Mouse (Mus musculus) colon, adult 2 months (tissue): Measurements from ENCODE around the gene Trim6. TPM values are rescaled to one million over a fixed set of nuclear protein-coding genes. Genes with fewer than 3 reads are reported as not detected.

Experiments used
- polyA plus RNA-seq: library from polyadenylated mRNA; depleted of rRNA; stranded (reverse); fragments of >200 nt; gene quantifications from 2 replicates; pipeline ENCODE4 v1.2.3, GENCODE M21; 2012; rRNA removed

Trim6 gene
- polyA plus RNA-seq, result 4.6 and 4.8 TPM in 2 replicates

GRCm38 (mm10) chr7:104218701-104219569 is at the start of gene Trim6:
TSS of gene Trim6 (plus strand) at chr7:104218793.

DNA sequence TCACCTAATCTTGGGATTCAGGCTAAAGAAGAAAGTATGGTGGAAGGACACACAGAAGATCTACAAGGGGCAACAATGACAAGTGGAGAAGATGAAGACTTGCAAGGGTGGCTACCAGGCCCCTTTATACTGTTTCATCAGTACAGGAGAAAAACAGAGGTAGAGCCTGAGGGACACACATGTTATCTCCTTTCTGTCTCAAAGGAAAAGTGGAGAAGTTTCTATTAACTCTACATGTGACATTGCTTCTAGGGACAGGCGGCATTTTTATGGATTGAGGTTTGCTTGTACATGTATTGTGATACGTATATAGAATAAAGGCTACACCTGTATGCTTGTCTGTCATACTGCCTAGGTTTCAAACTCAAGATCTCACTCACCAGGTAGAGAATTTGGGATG is 35.3 kb upstream of the Trim6 start, which contains the start of gene Olfr648:
TSS of gene Olfr648 (minus strand) at position 101 of the 400 bp plus-strand sequence.

DNA sequence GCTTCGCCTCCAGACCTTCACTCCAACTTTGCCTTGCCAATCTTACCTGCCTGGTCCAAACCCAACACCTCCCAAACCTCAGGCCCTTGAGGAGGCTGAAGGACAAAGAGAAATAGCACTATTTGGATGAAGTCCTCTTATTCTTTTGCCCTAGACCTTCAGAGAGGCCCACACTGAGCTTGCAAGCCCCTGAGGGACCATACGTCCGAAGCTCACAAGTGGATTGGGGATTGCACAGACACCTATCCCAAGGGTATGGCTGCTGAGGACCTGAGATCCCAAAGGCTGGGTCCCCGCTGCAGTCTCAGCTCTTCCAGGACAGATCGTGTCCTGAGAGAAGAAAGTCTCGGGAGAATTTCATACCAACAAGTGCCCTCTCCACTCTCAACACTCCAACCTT is 22.7 kb upstream of the Trim6 start, which contains the start of gene Olfr649:
TSS of gene Olfr649 (minus strand) at position 101 of the 400 bp plus-strand sequence.

DNA sequence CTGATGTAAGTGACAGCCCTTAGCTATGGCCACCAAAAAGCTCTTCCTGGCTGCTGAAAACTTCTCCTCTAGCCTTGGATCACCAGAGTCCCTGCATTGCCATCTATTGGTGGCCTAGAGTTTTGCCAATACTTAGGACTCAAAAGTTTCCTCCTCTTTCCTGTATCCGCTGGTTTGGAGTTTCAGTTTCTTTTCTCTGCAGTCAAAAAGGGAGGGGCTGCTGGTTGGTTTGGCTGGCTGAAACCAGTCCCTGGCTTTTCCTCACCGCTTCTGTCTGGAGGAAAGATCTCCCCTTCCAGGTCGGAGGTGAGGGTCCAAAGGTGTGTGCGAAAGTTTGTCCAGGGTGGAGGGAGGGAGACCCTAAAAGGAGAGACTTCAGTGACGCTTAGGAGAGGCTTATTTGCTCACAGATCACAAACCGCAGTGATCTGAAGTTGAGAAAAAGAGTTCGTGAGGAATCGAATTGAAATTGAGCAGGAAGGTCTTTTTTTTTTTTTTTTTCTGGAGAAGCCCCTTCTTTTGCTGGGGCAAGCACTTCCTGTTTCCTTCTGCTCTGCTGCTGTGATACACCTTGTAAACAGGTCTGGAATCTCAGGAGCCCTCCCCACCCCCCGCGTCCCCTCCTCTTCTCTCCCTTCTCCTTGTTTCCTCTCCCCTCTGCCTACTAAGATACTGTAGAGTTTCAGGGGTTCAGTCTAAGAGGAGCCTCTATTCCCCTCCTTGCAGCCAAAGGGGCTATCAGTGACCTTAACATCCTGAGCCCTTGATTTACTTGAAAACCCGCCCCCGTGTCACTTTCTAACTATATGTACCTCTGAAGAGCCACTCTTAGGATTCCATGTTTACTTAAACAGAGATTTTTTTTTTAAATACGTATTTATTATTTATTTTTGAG is 25.9 kb downstream of the Trim6 start, which contains the start of gene Trim34a:
TSS of gene Trim34a (plus strand) at position 171 of the 895 bp plus-strand sequence.

Other genes with a start within 250 kb of the Trim6 start
- gene Olfr635, start 247.6 kb upstream of the Trim6 start, polyA plus RNA-seq, result not detected in 2 replicates
- gene Olfr638, start 220.0 kb upstream of the Trim6 start, polyA plus RNA-seq, result not detected in 2 replicates
- gene Olfr639, start 201.5 kb upstream of the Trim6 start, polyA plus RNA-seq, result not detected in 2 replicates
- gene Olfr640, start 193.2 kb upstream of the Trim6 start, polyA plus RNA-seq, result not detected in 2 replicates
- gene Olfr641, start 183.3 kb upstream of the Trim6 start, polyA plus RNA-seq, result not detected in 2 replicates
- gene Olfr642, start 166.1 kb upstream of the Trim6 start, polyA plus RNA-seq, result not detected in 2 replicates
- gene 4930516K23Rik, start 157.3 kb upstream of the Trim6 start, polyA plus RNA-seq, result not detected in 2 replicates
- gene Olfr644, start 146.9 kb upstream of the Trim6 start, polyA plus RNA-seq, result not detected in 2 replicates
- gene Olfr645, start 133.3 kb upstream of the Trim6 start, polyA plus RNA-seq, result not detected in 2 replicates
- not detected in 2 replicates for gene Olfr646, start 113.9 kb upstream of the Trim6 start, polyA plus RNA-seq
- gene Ubqln5, start 89.0 kb upstream of the Trim6 start, polyA plus RNA-seq, result not detected in 2 replicates
- gene Olfr643, start 81.4 kb upstream of the Trim6 start, polyA plus RNA-seq, result not detected in 2 replicates
- gene Ubqln3, start 75.5 kb upstream of the Trim6 start, polyA plus RNA-seq, result not detected in 2 replicates
- gene Ubqlnl, start 68.2 kb upstream of the Trim6 start, polyA plus RNA-seq, result not detected in 2 replicates
- gene Olfm5, start 54.0 kb upstream of the Trim6 start, polyA plus RNA-seq, result not detected in 2 replicates
- gene Olfr648, start 35.4 kb upstream of the Trim6 start, polyA plus RNA-seq, result not detected in 2 replicates
- not detected in 2 replicates for gene Olfr649, start 22.8 kb upstream of the Trim6 start, polyA plus RNA-seq
- 2.0 and 2.5 TPM in 2 replicates for gene Trim34a, start 25.7 kb downstream of the Trim6 start, polyA plus RNA-seq
- 0.21 TPM in 2 replicates for gene Trim5, start 69.3 kb downstream of the Trim6 start, polyA plus RNA-seq
- gene Trim12a, start 96.7 kb downstream of the Trim6 start, polyA plus RNA-seq, result 2.3 TPM in 2 replicates
- gene Trim34b, start 110.7 kb downstream of the Trim6 start, polyA plus RNA-seq, result 1.4 and 2.2 TPM in 2 replicates
- gene Trim12c, start 134.6 kb downstream of the Trim6 start, polyA plus RNA-seq, result 2.0 and 2.3 TPM in 2 replicates
- gene Trim30b, start 151.1 kb downstream of the Trim6 start, polyA plus RNA-seq, result 0.06 TPM in 1 of 2 replicates, not detected in the other
- gene Trim30c, start 182.0 kb downstream of the Trim6 start, polyA plus RNA-seq, result 0.08 TPM in 1 of 2 replicates, not detected in the other
- 0.77 and 0.94 TPM in 2 replicates for gene Trim30a, start 246.4 kb downstream of the Trim6 start, polyA plus RNA-seq